Mouse (Mus musculus) megakaryocyte-erythroid progenitor cell, adult 5-6 weeks (primary cell): Measurements from ENCODE around the gene BC024063. TPM values are rescaled to one million over a fixed set of nuclear protein-coding genes. Genes with fewer than 3 reads are reported as not detected.
"Not testable (repeated sequence)": the region's sequence is repeated elsewhere in the genome, so short reads cannot be mapped to it uniquely, and the experiment has no call there.

Source experiments
- ATAC-seq: replicated peaks from 2 replicates; pipeline ENCODE4 v1.8.0; 2016; ENCODE audit warnings: mild to moderate bottlenecking, inconsistent platforms; ENCODE audit not compliant: severe bottlenecking, poor library complexity, low FRiP score, low TSS enrichment
- total RNA-seq, 2 experiments: library from RNA; stranded (forward) in 1 of 2; stranded (reverse) in 1 of 2; fragments of 200-1000, 215-1000 nt in 1 of 2; fragments of >200 nt in 1 of 2; fragmentation: Nextera tagmentation in 1 of 2; gene quantifications; 2 replicates each; pipeline ENCODE4 v1.2.3; 2014 to 2017

The BC024063 gene
- total RNA-seq (2014; fragmentation: Nextera tagmentation), result not detected in 2 replicates
- 0.23 TPM in 1 of 2 replicates, not detected in the other for total RNA-seq (2017)

DNA sequence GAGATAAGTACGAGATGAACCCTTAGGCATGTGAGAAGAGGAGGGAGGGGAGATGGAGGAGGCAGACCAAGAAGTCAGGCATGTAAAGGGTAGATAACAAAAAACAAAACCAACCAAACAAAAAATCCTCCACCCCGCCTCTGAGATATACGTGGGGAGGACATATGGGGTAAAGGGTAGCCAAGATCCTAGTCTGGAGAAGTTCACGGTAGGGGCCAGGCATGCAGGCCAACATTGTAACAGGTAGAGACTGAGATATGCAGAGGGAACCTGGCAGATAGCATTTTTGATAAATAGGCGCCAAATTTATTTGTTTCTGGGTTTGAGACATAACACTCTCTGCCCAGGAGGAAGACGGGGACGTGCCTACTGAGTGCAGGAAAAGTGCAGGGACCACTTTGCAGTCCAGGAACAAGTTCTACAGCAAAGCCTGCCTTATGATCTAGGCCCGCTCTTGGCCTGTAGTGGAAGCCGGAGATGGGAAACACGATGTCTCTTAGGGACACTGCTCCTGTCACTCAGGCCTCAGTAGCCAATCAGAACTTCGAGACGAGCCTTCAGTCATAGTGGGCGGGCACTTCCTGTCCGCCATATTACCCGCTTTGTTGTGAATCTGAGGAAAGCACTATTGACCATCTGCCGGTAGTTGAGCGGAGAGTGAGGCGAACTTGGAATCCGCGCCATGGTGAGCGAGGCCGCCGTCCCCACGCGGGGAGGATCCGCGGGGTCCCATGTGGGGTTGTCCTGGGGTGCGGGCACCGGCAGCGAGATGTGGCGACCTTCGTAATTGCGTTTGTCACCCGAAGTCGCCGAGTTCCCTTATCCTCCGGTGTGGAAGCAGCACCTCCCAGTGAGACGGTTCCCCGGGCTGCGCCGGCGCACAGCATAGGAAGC, at the start of gene BC024063:
BC024063 (plus strand) TSS at position 626 of the 894 bp plus-strand sequence.
- peak; percentile 91 for ATAC-seq

DNA sequence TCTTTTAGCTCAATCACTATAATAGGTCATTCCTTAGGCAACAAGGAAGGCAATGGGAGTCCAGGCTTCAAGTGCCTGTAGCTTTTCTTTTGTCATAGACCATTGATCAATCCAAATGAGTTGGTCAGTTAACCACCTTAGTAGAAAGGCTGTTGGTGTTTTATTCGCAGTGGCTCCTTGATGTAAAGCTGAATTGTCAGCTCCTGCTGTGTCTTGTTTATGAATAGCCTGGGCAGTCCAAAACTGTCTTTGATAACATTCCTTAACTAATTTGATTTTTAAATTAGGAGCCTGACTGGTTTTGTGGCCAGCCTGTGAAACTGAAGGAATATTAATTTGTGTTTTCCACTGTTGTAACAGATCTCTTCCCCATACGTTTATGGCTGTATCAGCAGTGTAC, 41.0 kb upstream of the BC024063 start:
- ATAC-seq, result no peak

DNA sequence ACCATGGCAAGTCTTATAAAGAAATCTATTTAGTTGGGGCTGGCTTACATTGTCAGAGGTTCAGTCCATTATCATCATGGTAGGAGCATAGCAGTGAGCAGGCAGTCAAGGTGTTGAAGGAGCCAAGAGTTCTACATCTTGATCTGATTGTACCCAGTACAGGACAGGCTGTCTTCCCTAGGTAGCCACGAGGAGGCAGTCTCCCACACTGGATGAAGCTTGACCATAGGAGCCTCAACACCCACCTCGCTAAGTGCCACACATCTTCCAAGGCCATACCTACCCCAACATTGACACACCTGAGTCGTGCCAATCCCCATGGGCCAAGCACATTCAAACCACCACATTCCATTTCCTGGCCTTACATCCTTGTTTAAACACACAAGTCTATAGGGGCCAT, 36.5 kb upstream of the BC024063 start:
- ATAC-seq, result no peak

DNA sequence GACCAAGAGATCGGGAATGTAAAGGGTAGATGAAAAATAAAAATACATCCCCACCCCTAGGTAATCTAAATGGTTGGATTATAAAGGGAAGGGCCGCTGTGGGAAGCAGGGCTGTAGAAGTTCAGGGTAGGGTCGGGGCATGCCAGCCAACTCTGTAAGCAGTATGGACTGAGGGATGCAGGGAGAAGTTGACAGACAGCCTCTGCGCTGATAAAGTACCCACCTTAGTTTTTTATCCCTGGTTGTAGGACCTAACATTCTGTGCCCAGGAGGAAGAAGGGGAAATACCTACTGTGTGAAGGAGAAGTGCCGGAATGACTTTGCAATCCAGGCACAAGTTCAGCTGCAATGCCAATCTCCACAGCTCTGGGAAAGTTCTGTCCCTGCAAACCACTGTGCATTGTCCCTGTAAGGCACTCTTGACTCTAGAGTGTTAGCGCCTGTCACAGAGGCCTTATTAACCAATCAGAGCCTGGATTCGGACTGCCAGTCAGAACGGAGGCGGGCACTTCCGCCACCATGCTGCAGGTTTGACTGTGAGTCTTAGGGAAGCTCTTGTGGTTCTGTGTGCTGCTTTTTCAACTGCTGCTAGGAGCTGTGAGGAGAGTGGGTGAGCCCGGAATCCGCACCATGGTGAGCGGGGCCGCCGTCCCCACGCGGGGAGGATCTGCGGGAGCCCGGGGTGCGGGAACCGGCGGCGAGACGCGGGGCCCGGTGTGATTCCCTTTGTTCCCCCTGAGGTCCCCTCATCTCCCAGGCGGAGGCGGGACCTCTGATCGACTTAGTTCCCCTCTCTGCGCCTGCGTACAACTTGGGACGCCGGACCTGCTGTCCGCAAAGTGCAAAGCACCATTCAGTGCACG, 35.3 kb upstream of the BC024063 start, which contains the start of gene Zfp873:
Zfp873 (plus strand) TSS at position 527 of the 863 bp plus-strand sequence.
- ATAC-seq, result peak; percentile 100

GRCm38 (mm10) chr10:82048460-82048804, 34.7 kb upstream of the BC024063 start:
- peak; percentile 23; the same call in 1 of the 2 replicates for ATAC-seq

DNA sequence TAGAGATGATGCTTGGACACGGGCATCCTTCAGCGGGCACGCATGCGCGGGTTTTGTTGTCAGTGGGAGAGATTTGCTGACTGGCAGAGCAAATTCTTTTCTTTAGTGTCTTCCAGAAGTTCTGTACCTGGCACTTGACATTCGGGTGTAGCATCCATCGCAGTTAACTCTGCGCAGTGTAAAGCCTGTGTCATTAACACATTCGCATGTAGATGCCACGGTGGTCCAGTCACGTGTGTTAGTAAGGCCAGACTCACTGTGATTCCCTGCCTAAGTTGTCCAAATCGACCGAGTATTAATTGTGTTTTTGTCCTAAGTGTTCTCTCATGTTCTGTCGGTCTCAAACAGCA, 444 bp downstream of the BC024063 start:
- ATAC-seq, result not testable (repeated sequence)

DNA sequence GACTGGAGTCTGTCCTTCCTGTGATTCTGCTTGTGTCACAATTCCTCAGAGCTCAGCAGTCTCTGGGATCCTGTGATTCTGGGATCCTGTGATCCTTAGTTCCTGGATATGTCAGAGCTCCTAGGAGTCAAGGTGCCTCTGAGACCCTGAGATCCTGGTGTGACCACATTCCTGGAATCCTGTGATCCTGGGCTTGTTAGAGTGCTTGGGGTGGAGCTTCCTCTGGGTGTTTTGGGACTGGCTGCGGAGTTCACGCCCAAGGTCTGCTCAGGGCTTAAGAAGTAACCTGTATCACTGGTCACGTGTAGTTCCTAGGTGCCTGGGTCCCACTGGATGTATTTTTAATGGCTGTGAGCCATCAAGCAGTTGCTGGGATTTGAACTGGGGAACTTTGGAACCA, 34.1 kb downstream of the BC024063 start:
- ATAC-seq, result no peak

DNA sequence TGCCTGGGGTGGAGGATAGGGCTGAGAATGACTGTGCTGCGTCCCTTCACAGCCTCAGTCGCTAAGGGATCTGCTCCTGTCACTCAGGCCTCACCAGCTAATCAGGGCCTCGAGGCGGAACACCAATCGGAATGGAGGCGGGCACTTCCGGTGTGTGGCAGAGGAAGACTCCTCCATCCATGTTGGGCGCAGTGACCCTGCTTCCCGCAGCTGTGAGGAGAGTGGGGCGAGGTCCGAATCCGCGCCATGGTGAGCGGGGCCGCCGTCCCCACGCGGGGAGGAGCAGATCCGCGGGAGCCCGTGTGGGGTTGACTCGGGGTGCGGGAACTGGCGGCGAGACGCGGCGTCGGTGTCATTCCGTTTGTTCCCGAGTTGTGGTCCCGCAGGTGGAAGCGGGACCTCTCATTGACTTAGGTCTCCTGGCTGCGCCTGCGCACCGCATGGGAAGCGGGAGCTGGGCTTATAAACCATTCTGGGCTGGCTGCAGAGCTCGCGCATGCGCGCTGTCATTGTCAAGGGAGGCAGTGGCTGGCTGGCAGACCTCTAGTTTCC, 44.8 kb downstream of the BC024063 start, which contains the start of gene AU041133:
AU041133 (plus strand) TSS at position 164 of the 552 bp plus-strand sequence.
- peak; percentile 100 for ATAC-seq

GRCm38 (mm10) chr10:82145282-82145681, 62.1 kb downstream of the BC024063 start:
- no peak for ATAC-seq

DNA sequence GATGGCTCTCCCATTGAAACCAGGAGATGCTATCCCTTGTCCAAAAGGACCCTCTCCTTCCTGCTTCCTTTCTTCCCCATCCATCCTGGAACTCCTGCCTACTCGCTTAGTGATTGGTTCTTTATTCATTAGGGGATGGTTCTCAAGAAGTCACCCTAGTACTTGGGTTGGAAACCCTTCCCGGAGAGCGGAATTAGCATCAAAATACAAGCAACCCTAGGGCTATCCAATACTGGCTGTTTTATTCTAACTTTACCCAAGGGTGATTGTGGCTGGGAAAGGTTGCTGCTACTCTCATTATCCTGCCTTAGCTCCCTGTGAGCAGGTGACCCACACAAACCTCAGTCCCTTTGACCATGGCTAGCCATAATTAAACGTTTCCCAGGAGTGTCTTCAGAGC, 64.4 kb downstream of the BC024063 start:
- no peak for ATAC-seq

Other genes starting within 250 kb of the BC024063 start
- gene Gm32687, start 219.4 kb upstream of the BC024063 start, total RNA-seq (2014; fragmentation: Nextera tagmentation), result 5.7 and 8.0 TPM in 2 replicates
- gene Gm32687, start 219.4 kb upstream of the BC024063 start, total RNA-seq (2017), result 7.1 and 12.4 TPM in 2 replicates
- gene Zfp781, start 152.9 kb upstream of the BC024063 start, total RNA-seq (2014; fragmentation: Nextera tagmentation), result 0.84 TPM in 1 of 2 replicates, not detected in the other
- gene Zfp781, start 152.9 kb upstream of the BC024063 start, total RNA-seq (2017), result 0.05 TPM in 1 of 2 replicates, not detected in the other
- 10.4 and 17.6 TPM in 2 replicates for gene Zfp873, start 35.2 kb upstream of the BC024063 start, total RNA-seq (2014; fragmentation: Nextera tagmentation)
- gene Zfp873, start 35.2 kb upstream of the BC024063 start, total RNA-seq (2017), result 4.8 and 7.4 TPM in 2 replicates
- gene AU041133, start 44.7 kb downstream of the BC024063 start, total RNA-seq (2014; fragmentation: Nextera tagmentation), result 2.7 and 5.1 TPM in 2 replicates
- 0.70 and 6.7 TPM in 2 replicates for gene AU041133, start 44.7 kb downstream of the BC024063 start, total RNA-seq (2017)
- 0.89 and 4.1 TPM in 2 replicates for gene Zfp938, start 157.9 kb downstream of the BC024063 start, total RNA-seq (2014; fragmentation: Nextera tagmentation)
- 4.0 and 4.2 TPM in 2 replicates for gene Zfp938, start 157.9 kb downstream of the BC024063 start, total RNA-seq (2017)
- not detected in 2 replicates for gene 4932415D10Rik, start 233.2 kb downstream of the BC024063 start, total RNA-seq (2014; fragmentation: Nextera tagmentation)
- not detected in 2 replicates for gene 4932415D10Rik, start 233.2 kb downstream of the BC024063 start, total RNA-seq (2017)